Comparison of ENCODE assay signal across 10 mouse cellular contexts in genomic region chr15:7877560-7878467, GRCm38 (mm10).
DNase-seq lines count a peak whose midpoint lies in the region; ATAC-seq lines count a peak whose summit lies in the region.
"Had no signal": no experiment of that assay in that cellular context is flagged by ENCODE, and none has a peak within 500 bp of the region (broad histone marks: within the 10 kb centered on the region; RNA-seq: fewer than 3 reads in every experiment).

No protein-coding gene starts in this region.

- ATAC-seq in forebrain, embryonic 13.5 days: peak; percentile 20; the same call in 1 of the 2 replicates
- ATAC-seq in forebrain, embryonic 11.5 days (replicated peaks; ENCODE audit: low FRiP score): no peak
- peak; percentile 63 for ATAC-seq in hindbrain, embryonic 11.5 days (ENCODE audit: low FRiP score)
- ATAC-seq in erythroblast, adult 5-6 weeks (replicated peaks; ENCODE audit: low FRiP score, poor library complexity, severe bottlenecking): no peak

- no peak overlapping the region for H3K4me2 ChIP-seq in forebrain, embryonic 13.5 days
- H3K4me2 ChIP-seq in forebrain, embryonic 11.5 days (ENCODE audit: low read depth, low read length, severe bottlenecking): no peak overlapping the region
- no peak overlapping the region for H3K4me2 ChIP-seq in hindbrain, embryonic 11.5 days (replicated peaks; ENCODE audit: low read depth, low read length)
- H3K4me2 ChIP-seq: stomach, embryonic 15.5 days had no signal

- H3K27ac ChIP-seq in forebrain, embryonic 13.5 days: no peak overlapping the region
- no peak overlapping the region for H3K27ac ChIP-seq in forebrain, embryonic 11.5 days (ENCODE audit: low read depth, low read length)
- H3K27ac ChIP-seq in hindbrain, embryonic 11.5 days (ENCODE audit: low read depth, low read length): no peak overlapping the region
- peak overlapping the region; percentile 75 for H3K27ac ChIP-seq in midbrain, embryonic 10.5 days (replicated peaks)
- H3K27ac ChIP-seq: limb, embryonic 10.5 days; stomach, embryonic 15.5 days had no signal

- 58% methylated on average over 22 of the region's 22 CpGs for WGBS in forebrain, embryonic 13.5 days
- WGBS in forebrain, embryonic 11.5 days: 64% methylated on average over 22 of the region's 22 CpGs
- 42% methylated on average over 22 of the region's 22 CpGs for WGBS in hindbrain, embryonic 11.5 days
- 42% methylated on average over 22 of the region's 22 CpGs for WGBS in midbrain, embryonic 10.5 days

- no peaks in the 10 kb centered on the region for H3K4me1 ChIP-seq in forebrain, embryonic 13.5 days
- H3K4me1 ChIP-seq in forebrain, embryonic 11.5 days (replicated peaks; ENCODE audit: control insufficient read depth, insufficient read depth, low read length): no peaks in the 10 kb centered on the region
- H3K4me1 ChIP-seq in hindbrain, embryonic 11.5 days (replicated peaks; ENCODE audit: control insufficient read depth, insufficient read depth, low read length): no peaks in the 10 kb centered on the region
- H3K4me1 ChIP-seq in midbrain, embryonic 10.5 days: peaks cover 39% of the 10 kb centered on the region
- H3K4me1 ChIP-seq: limb, embryonic 10.5 days; stomach, embryonic 15.5 days had no signal

- H3K9me3 ChIP-seq in forebrain, embryonic 13.5 days (replicated peaks): no peaks in the 10 kb centered on the region
- H3K9me3 ChIP-seq in forebrain, embryonic 11.5 days (ENCODE audit: control insufficient read depth, low read length): no peaks in the 10 kb centered on the region
- no peaks in the 10 kb centered on the region for H3K9me3 ChIP-seq in hindbrain, embryonic 11.5 days (ENCODE audit: control insufficient read depth, low read length)
- H3K9me3 ChIP-seq in midbrain, embryonic 10.5 days (replicated peaks): 0 out of 2 replicates have a peak, but pooled peaks cover 3% of the 10 kb centered on the region
- H3K9me3 ChIP-seq: limb, embryonic 10.5 days; stomach, embryonic 15.5 days had no signal

- DNase-seq in forebrain, embryonic 11.5 days (ENCODE audit: low spot score): no peak
- DNase-seq in NIH3T3 (ENCODE audit: low read depth): peak; percentile 90
- peak; percentile 34 for DNase-seq in hindbrain, embryonic 11.5 days (ENCODE audit: low spot score)
- DNase-seq in midbrain, embryonic 10.5 days (ENCODE audit: low spot score): peak; percentile 50
- DNase-seq in cerebellum, postnatal 25 days: no peak
- DNase-seq in right cerebral cortex, postnatal 25 days: no peak

- H3K9ac ChIP-seq in forebrain, embryonic 13.5 days: no peak overlapping the region
- H3K9ac ChIP-seq in forebrain, embryonic 11.5 days (ENCODE audit: low read length): no peak overlapping the region
- H3K9ac ChIP-seq in hindbrain, embryonic 11.5 days (ENCODE audit: low read depth, low read length): no peak overlapping the region
- H3K9ac ChIP-seq: stomach, embryonic 15.5 days had no signal

- peaks cover 20% of the 10 kb centered on the region for H3K36me3 ChIP-seq in forebrain, embryonic 13.5 days (ENCODE audit: poor library complexity, severe bottlenecking)
- no peaks in the 10 kb centered on the region for H3K36me3 ChIP-seq in forebrain, embryonic 11.5 days (ENCODE audit: control insufficient read depth, insufficient read depth, low read length)
- H3K36me3 ChIP-seq in hindbrain, embryonic 11.5 days (ENCODE audit: control insufficient read depth, insufficient read depth, low read length): no peaks in the 10 kb centered on the region
- H3K36me3 ChIP-seq in midbrain, embryonic 10.5 days: peaks cover 9% of the 10 kb centered on the region
- H3K36me3 ChIP-seq: stomach, embryonic 15.5 days had no signal

- H3K27me3 ChIP-seq in forebrain, embryonic 13.5 days: no peaks in the 10 kb centered on the region
- no peaks in the 10 kb centered on the region for H3K27me3 ChIP-seq in forebrain, embryonic 11.5 days (ENCODE audit: control insufficient read depth, insufficient read depth, low read length)
- H3K27me3 ChIP-seq in hindbrain, embryonic 11.5 days (ENCODE audit: control insufficient read depth, insufficient read depth, low read length): no peaks in the 10 kb centered on the region
- H3K27me3 ChIP-seq in midbrain, embryonic 10.5 days (ENCODE audit: low read depth, poor library complexity, severe bottlenecking): peaks cover 4% of the 10 kb centered on the region; the same call in 1 of the 2 replicates
- H3K27me3 ChIP-seq: stomach, embryonic 15.5 days had no signal

- no peak overlapping the region for H3K4me3 ChIP-seq in forebrain, embryonic 13.5 days
- H3K4me3 ChIP-seq in forebrain, embryonic 11.5 days (ENCODE audit: low read depth, low read length): no peak overlapping the region
- no peak overlapping the region for H3K4me3 ChIP-seq in hindbrain, embryonic 11.5 days (ENCODE audit: low read depth, low read length)
- H3K4me3 ChIP-seq in midbrain, embryonic 10.5 days: peak overlapping the region; percentile 36
- H3K4me3 ChIP-seq: limb, embryonic 10.5 days; stomach, embryonic 15.5 days had no signal

Comparison
In these comparisons a context has a peak if more than half of its experiments do, and no peak if none do; other contexts are left out.
1. ATAC-seq: peak in forebrain, embryonic 13.5 days (single experiment) and hindbrain, embryonic 11.5 days (single experiment); none in forebrain, embryonic 11.5 days (single experiment) and erythroblast, adult 5-6 weeks (single experiment).
2. DNase-seq: peak in NIH3T3 (single experiment), hindbrain, embryonic 11.5 days (single experiment) and midbrain, embryonic 10.5 days (single experiment); none in forebrain, embryonic 11.5 days (single experiment), cerebellum, postnatal 25 days (0 of 2) and right cerebral cortex, postnatal 25 days (single experiment).